Mouse (Mus musculus): ENCODE results near the gene Tead1. TPM values are rescaled to one million over a fixed set of nuclear protein-coding genes. Genes with fewer than 3 reads are reported as not detected.

Tead1 gene
- polyA plus RNA-seq, 1 experiment, result not detected

- Histone ChIP-seq H3K4me3 (ENCODE audit: insufficient read depth, low read depth, low read length) (no peak overlapping the region), H3K27ac (ENCODE audit: insufficient read depth, low read depth, low read length) (no peak overlapping the region), H3K4me1 (ENCODE audit: control insufficient read depth, insufficient read depth, low read length) (peaks cover 11% of the 10 kb centered on the region)
- TF ChIP-seq CTCF (IDR thresholded peaks at IDR 0.05; ENCODE audit: insufficient read depth, low read depth, low read length) (no peak), POLR2A (IDR thresholded peaks at IDR 0.05; ENCODE audit: insufficient read depth, low read depth, low read length) (no peak)
- 53% methylated on average over 7 of the region's 7 CpGs for WGBS
Observed at GRCm38 (mm10) chr7:112786556-112787225, 107.6 kb downstream of the Tead1 start.

- H3K27ac ChIP-seq (ENCODE audit: insufficient read depth, low read depth, low read length), result no peak overlapping the region
- TF ChIP-seq POLR2A (IDR thresholded peaks at IDR 0.05; ENCODE audit: insufficient read depth, low read depth, low read length) (no peak), CTCF (IDR thresholded peaks at IDR 0.05; ENCODE audit: insufficient read depth, low read depth, low read length) (no peak)
- no peak overlapping the region for H3K4me3 ChIP-seq (ENCODE audit: insufficient read depth, low read depth, low read length)
- H3K4me1 ChIP-seq (ENCODE audit: control insufficient read depth, insufficient read depth, low read length), result peaks cover 11% of the 10 kb centered on the region
- WGBS, result 78% methylated on average over 7 of the region's 7 CpGs
Observed at GRCm38 (mm10) chr7:112787281-112787680, 108.2 kb downstream of the Tead1 start.

- no peak overlapping the region for H3K27ac ChIP-seq (ENCODE audit: insufficient read depth, low read depth, low read length)
- peaks cover 11% of the 10 kb centered on the region for H3K4me1 ChIP-seq (ENCODE audit: control insufficient read depth, insufficient read depth, low read length)
- 56% methylated on average over 7 of the region's 7 CpGs for WGBS
- H3K4me3 ChIP-seq (ENCODE audit: insufficient read depth, low read depth, low read length), result no peak overlapping the region
- TF ChIP-seq CTCF (IDR thresholded peaks at IDR 0.05; ENCODE audit: insufficient read depth, low read depth, low read length) (no peak), POLR2A (IDR thresholded peaks at IDR 0.05; ENCODE audit: insufficient read depth, low read depth, low read length) (no peak)
Observed at GRCm38 (mm10) chr7:112788321-112788751, 109.2 kb downstream of the Tead1 start.

DNA sequence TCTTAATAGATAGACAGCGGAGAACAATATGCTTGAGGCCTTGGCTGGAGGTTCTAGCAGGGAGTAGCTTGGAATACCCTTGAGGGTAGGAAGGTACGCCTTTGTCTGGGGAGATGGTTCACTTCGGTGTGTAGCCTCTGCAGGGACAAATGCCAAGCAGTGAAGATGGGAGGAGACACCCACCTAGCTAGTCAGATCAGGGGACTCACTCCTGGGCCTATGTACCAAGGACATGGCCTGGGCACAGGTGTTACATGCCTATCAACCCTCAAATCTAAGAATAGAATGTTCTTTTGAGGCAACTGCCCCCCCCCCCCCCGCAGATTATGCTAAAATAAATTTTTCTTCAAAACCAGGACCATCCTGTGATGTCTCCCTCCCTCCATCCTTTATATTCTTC is 110.6 kb downstream of the Tead1 start:
- 93% methylated on average over 4 of the region's 4 CpGs for WGBS
- TF ChIP-seq CTCF (IDR thresholded peaks at IDR 0.05; ENCODE audit: insufficient read depth, low read depth, low read length) (no peak), POLR2A (IDR thresholded peaks at IDR 0.05; ENCODE audit: insufficient read depth, low read depth, low read length) (no peak)
- Histone ChIP-seq H3K27ac (ENCODE audit: insufficient read depth, low read depth, low read length) (no peak overlapping the region), H3K4me3 (ENCODE audit: insufficient read depth, low read depth, low read length) (no peak overlapping the region), H3K4me1 (ENCODE audit: control insufficient read depth, insufficient read depth, low read length) (peaks cover 20% of the 10 kb centered on the region)

- no peak overlapping the region for H3K4me3 ChIP-seq (ENCODE audit: insufficient read depth, low read depth, low read length)
- peaks cover 20% of the 10 kb centered on the region for H3K4me1 ChIP-seq (ENCODE audit: control insufficient read depth, insufficient read depth, low read length)
- TF ChIP-seq CTCF (IDR thresholded peaks at IDR 0.05; ENCODE audit: insufficient read depth, low read depth, low read length), result no peak
- TF ChIP-seq POLR2A (IDR thresholded peaks at IDR 0.05; ENCODE audit: insufficient read depth, low read depth, low read length), result no peak
- H3K27ac ChIP-seq (ENCODE audit: insufficient read depth, low read depth, low read length), result no peak overlapping the region
- 92% methylated on average over 2 of the region's 2 CpGs for WGBS
Observed at GRCm38 (mm10) chr7:112790334-112790733, 111.2 kb downstream of the Tead1 start.

DNA sequence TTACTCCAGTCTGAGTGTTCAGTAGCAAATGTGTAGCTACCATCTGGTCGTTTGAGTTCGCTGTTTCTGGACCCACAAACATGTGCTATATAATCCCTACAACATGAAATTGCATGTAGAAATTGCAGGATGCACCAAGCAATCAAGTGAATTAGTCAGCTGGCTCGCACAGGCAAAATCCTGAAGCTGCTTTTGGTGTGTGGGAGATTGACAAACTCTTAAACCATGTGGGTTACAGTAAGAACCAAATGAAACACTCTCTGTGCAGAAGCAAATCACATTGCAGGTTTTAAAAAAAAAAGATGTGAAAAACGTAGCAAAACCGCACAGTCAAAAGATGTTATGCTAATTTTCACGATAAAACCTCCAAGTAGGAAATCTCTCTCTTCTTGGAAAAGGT is 113.6 kb downstream of the Tead1 start:
- WGBS, result 68% methylated on average over 6 of the region's 6 CpGs
- Histone ChIP-seq H3K27ac (ENCODE audit: insufficient read depth, low read depth, low read length) (no peak overlapping the region), H3K4me1 (ENCODE audit: control insufficient read depth, insufficient read depth, low read length) (peaks cover 16% of the 10 kb centered on the region), H3K4me3 (ENCODE audit: insufficient read depth, low read depth, low read length) (no peak overlapping the region)
- TF ChIP-seq POLR2A (IDR thresholded peaks at IDR 0.05; ENCODE audit: insufficient read depth, low read depth, low read length) (no peak), CTCF (IDR thresholded peaks at IDR 0.05; ENCODE audit: insufficient read depth, low read depth, low read length) (no peak)

GRCm38 (mm10) chr7:112793903-112794302 is 114.8 kb downstream of the Tead1 start:
- Histone ChIP-seq H3K27ac (ENCODE audit: insufficient read depth, low read depth, low read length) (no peak overlapping the region), H3K4me3 (ENCODE audit: insufficient read depth, low read depth, low read length) (no peak overlapping the region), H3K4me1 (ENCODE audit: control insufficient read depth, insufficient read depth, low read length) (peaks cover 11% of the 10 kb centered on the region)
- WGBS, result 70% methylated on average over 7 of the region's 7 CpGs
- TF ChIP-seq POLR2A (IDR thresholded peaks at IDR 0.05; ENCODE audit: insufficient read depth, low read depth, low read length), result no peak
- no peak for TF ChIP-seq CTCF (IDR thresholded peaks at IDR 0.05; ENCODE audit: insufficient read depth, low read depth, low read length)

DNA sequence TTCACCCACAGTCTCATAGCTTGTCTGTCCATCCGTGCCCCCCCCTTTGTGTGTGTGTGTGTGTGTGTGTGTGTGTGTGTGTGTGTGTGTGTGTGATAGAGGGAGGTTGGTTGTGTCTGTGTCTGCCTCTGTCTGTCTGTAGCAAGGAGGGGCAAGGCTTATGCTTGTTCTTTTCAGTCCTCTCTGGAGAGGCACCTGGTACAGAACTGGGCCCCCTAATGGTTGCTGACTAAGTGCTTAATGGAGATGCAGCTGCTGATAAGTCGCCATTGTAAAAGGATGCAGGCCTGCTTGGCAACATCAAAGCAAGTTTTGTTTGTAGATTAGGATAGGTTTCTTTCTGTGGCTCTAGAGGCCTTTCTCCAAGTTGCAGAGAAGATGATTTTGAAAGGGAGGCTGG is 115.4 kb downstream of the Tead1 start:
- 33% methylated on average over 2 of the region's 2 CpGs for WGBS
- no peak overlapping the region for H3K4me3 ChIP-seq (ENCODE audit: insufficient read depth, low read depth, low read length)
- TF ChIP-seq POLR2A (IDR thresholded peaks at IDR 0.05; ENCODE audit: insufficient read depth, low read depth, low read length), result no peak
- no peak for TF ChIP-seq CTCF (IDR thresholded peaks at IDR 0.05; ENCODE audit: insufficient read depth, low read depth, low read length)
- H3K27ac ChIP-seq (ENCODE audit: insufficient read depth, low read depth, low read length), result no peak overlapping the region
- peaks cover 13% of the 10 kb centered on the region for H3K4me1 ChIP-seq (ENCODE audit: control insufficient read depth, insufficient read depth, low read length)

- H3K27ac ChIP-seq (ENCODE audit: insufficient read depth, low read depth, low read length), result no peak overlapping the region
- H3K4me3 ChIP-seq (ENCODE audit: insufficient read depth, low read depth, low read length), result no peak overlapping the region
- WGBS, result 80% methylated on average over 8 of the region's 8 CpGs
- TF ChIP-seq CTCF (IDR thresholded peaks at IDR 0.05; ENCODE audit: insufficient read depth, low read depth, low read length) (no peak), POLR2A (IDR thresholded peaks at IDR 0.05; ENCODE audit: insufficient read depth, low read depth, low read length) (no peak)
- H3K4me1 ChIP-seq (ENCODE audit: control insufficient read depth, insufficient read depth, low read length), result peaks cover 24% of the 10 kb centered on the region
Observed at GRCm38 (mm10) chr7:112797526-112798321, 118.6 kb downstream of the Tead1 start.
